Mouse (Mus musculus) kidney, adult 18-20 months (tissue): Measurements from ENCODE around the gene Echdc1.
A peak's percentile ranks its signal among the peaks of the same experiment; 100 is the strongest.
"Not testable (repeated sequence)": the region's sequence is repeated elsewhere in the genome, so short reads cannot be mapped to it uniquely, and the experiment has no call there.

Source experiments
- DNase-seq: peaks from one replicate; pipeline ENCODE4 v3.0.0; 2021

The Echdc1 gene

GRCm38 (mm10) chr10:29313064-29313638 is at the start of gene Echdc1:
Gene Echdc1 (plus strand): TSS chr10:29313166.
- DNase-seq: peak; percentile 89

GRCm38 (mm10) chr10:29281736-29282135 is 31.2 kb upstream of the Echdc1 start:
- no peak for DNase-seq

- no peak for DNase-seq
Observed at GRCm38 (mm10) chr10:29285757-29286156, 27.2 kb upstream of the Echdc1 start.

- DNase-seq: no peak
Observed at GRCm38 (mm10) chr10:29302230-29302629, 10.7 kb upstream of the Echdc1 start.

GRCm38 (mm10) chr10:29311480-29312219 is 1.3 kb upstream of the Echdc1 start:
- no peak for DNase-seq

GRCm38 (mm10) chr10:29313905-29314304 is 939 bp downstream of the Echdc1 start:
- no peak for DNase-seq

GRCm38 (mm10) chr10:29324817-29325216 is 11.9 kb downstream of the Echdc1 start:
- no peak for DNase-seq

- DNase-seq: no peak
Observed at GRCm38 (mm10) chr10:29333836-29334235, 20.9 kb downstream of the Echdc1 start.

GRCm38 (mm10) chr10:29338355-29339056 is 25.5 kb downstream of the Echdc1 start:
- DNase-seq: peak; percentile 69

GRCm38 (mm10) chr10:29344232-29344631 is 31.3 kb downstream of the Echdc1 start:
- DNase-seq: no peak

- no peak for DNase-seq
Observed at GRCm38 (mm10) chr10:29346638-29347037, 33.7 kb downstream of the Echdc1 start.

- no peak for DNase-seq
Observed at GRCm38 (mm10) chr10:29351420-29351819, 38.5 kb downstream of the Echdc1 start.

- DNase-seq: no peak
Observed at GRCm38 (mm10) chr10:29352575-29352974, 39.6 kb downstream of the Echdc1 start.

- DNase-seq: no peak
Observed at GRCm38 (mm10) chr10:29354183-29354582, 41.2 kb downstream of the Echdc1 start.

- no peak for DNase-seq
Observed at GRCm38 (mm10) chr10:29361095-29361463, 48.1 kb downstream of the Echdc1 start.

- DNase-seq: peak; percentile 93
Observed at GRCm38 (mm10) chr10:29361464-29362196, 48.7 kb downstream of the Echdc1 start.

- no peak for DNase-seq
Observed at GRCm38 (mm10) chr10:29362197-29362900, 49.4 kb downstream of the Echdc1 start, which contains the start of gene Rnf146. Gene Rnf146 (minus strand): TSS chr10:29362442.

- no peak for DNase-seq
Observed at GRCm38 (mm10) chr10:29374065-29374464, 61.1 kb downstream of the Echdc1 start.

GRCm38 (mm10) chr10:29381558-29381957 is 68.6 kb downstream of the Echdc1 start:
- DNase-seq: no peak

GRCm38 (mm10) chr10:29394890-29395289 is 81.9 kb downstream of the Echdc1 start:
- DNase-seq: not testable (repeated sequence)
